Mouse (Mus musculus): ENCODE measurements around the gene Trim7. TPM values are rescaled to one million over a fixed set of nuclear protein-coding genes. Genes with fewer than 3 reads are reported as not detected.

Gene Trim7
- polyA plus RNA-seq, 1 experiment from 2014 or later: 1.8 TPM

- ATAC-seq (ENCODE audit: low FRiP score, low read depth): no peak
- H3K9ac ChIP-seq: no peak overlapping the region
- 98% methylated on average over 3 of the region's 3 CpGs for WGBS
Observed at GRCm38 (mm10) chr11:48793184-48793583, 32.8 kb upstream of the Trim7 start.

GRCm38 (mm10) chr11:48795221-48795620 lies 30.7 kb upstream of the Trim7 start:
- H3K9me3 ChIP-seq: no peaks in the 10 kb centered on the region
- ATAC-seq (ENCODE audit: low FRiP score, low read depth): no peak
- 85% methylated on average over 7 of the region's 7 CpGs for WGBS

More at GRCm38 (mm10) chr11:48793184-48793583, 32.8 kb upstream of the Trim7 start:
- Histone ChIP-seq H3K4me3 (no peak overlapping the region), H3K27me3 (replicated peaks) (no peaks in the 10 kb centered on the region), H3K4me1 (no peaks in the 10 kb centered on the region), H3K36me3 (no peaks in the 10 kb centered on the region), H3K9me3 (no peaks in the 10 kb centered on the region), H3K4me2 (replicated peaks) (no peak overlapping the region), H3K27ac (no peak overlapping the region)

GRCm38 (mm10) chr11:48796290-48796689 lies 29.6 kb upstream of the Trim7 start:
- Histone ChIP-seq H3K27me3 (replicated peaks) (no peaks in the 10 kb centered on the region), H3K4me1 (peaks cover 6% of the 10 kb centered on the region), H3K36me3 (no peaks in the 10 kb centered on the region), H3K9me3 (no peaks in the 10 kb centered on the region), H3K9ac (no peak overlapping the region), H3K4me3 (no peak overlapping the region), H3K4me2 (replicated peaks) (no peak overlapping the region), H3K27ac (no peak overlapping the region)
- WGBS: 75% methylated on average over 4 of the region's 4 CpGs
- no peak for ATAC-seq (ENCODE audit: low FRiP score, low read depth)

More at GRCm38 (mm10) chr11:48795221-48795620, 30.7 kb upstream of the Trim7 start:
- Histone ChIP-seq H3K36me3 (no peaks in the 10 kb centered on the region), H3K4me2 (replicated peaks) (no peak overlapping the region), H3K27me3 (replicated peaks) (no peaks in the 10 kb centered on the region), H3K27ac (no peak overlapping the region), H3K9ac (no peak overlapping the region), H3K4me1 (peaks cover 3% of the 10 kb centered on the region; the same call in 1 of the 2 replicates), H3K4me3 (no peak overlapping the region)

- 84% methylated on average over 5 of the region's 5 CpGs for WGBS
- Histone ChIP-seq H3K9me3 (no peaks in the 10 kb centered on the region), H3K9ac (no peak overlapping the region)
Observed at GRCm38 (mm10) chr11:48797287-48797686, 28.7 kb upstream of the Trim7 start.

GRCm38 (mm10) chr11:48798308-48798707 lies 27.6 kb upstream of the Trim7 start:
- no peak overlapping the region for H3K27ac ChIP-seq
- peaks cover 22% of the 10 kb centered on the region for H3K4me1 ChIP-seq
- H3K36me3 ChIP-seq: peaks cover 18% of the 10 kb centered on the region
- no peak overlapping the region for H3K4me3 ChIP-seq
- H3K9ac ChIP-seq: no peak overlapping the region
- no peak for ATAC-seq (ENCODE audit: low FRiP score, low read depth)
- WGBS: 87% methylated on average over 7 of the region's 7 CpGs
- no peaks in the 10 kb centered on the region for H3K9me3 ChIP-seq
- H3K27me3 ChIP-seq (replicated peaks): no peaks in the 10 kb centered on the region
- H3K4me2 ChIP-seq (replicated peaks): peak overlapping the region; percentile 84

More at GRCm38 (mm10) chr11:48797287-48797686, 28.7 kb upstream of the Trim7 start:
- ATAC-seq (ENCODE audit: low FRiP score, low read depth): no peak
- Histone ChIP-seq H3K36me3 (peaks cover 8% of the 10 kb centered on the region), H3K4me1 (peaks cover 16% of the 10 kb centered on the region), H3K4me2 (replicated peaks) (no peak overlapping the region), H3K27me3 (replicated peaks) (no peaks in the 10 kb centered on the region), H3K27ac (no peak overlapping the region), H3K4me3 (no peak overlapping the region)

GRCm38 (mm10) chr11:48798984-48799920 lies 26.7 kb upstream of the Trim7 start:
- H3K9ac ChIP-seq: peak overlapping the region; percentile 83
- WGBS: 9% methylated on average over 18 of the region's 18 CpGs
- peak; percentile 4; the same call in 1 of the 2 replicates for ATAC-seq (ENCODE audit: low FRiP score, low read depth)
- peaks cover 27% of the 10 kb centered on the region for H3K36me3 ChIP-seq
- no peaks in the 10 kb centered on the region for H3K9me3 ChIP-seq
- H3K27me3 ChIP-seq (replicated peaks): no peaks in the 10 kb centered on the region
- peak overlapping the region; percentile 61 for H3K27ac ChIP-seq
- peak overlapping the region; percentile 84 for H3K4me2 ChIP-seq (replicated peaks)
- H3K4me3 ChIP-seq: peak overlapping the region; percentile 73
- peaks cover 22% of the 10 kb centered on the region for H3K4me1 ChIP-seq

GRCm38 (mm10) chr11:48799921-48800701 lies 25.8 kb upstream of the Trim7 start, which contains the start of gene Rack1:
Gene Rack1 (plus strand): TSS chr11:48800332.
- Histone ChIP-seq H3K4me2 (replicated peaks) (peak within 1 kb of the TSS; percentile 84), H3K9me3 (no peaks in the 10 kb centered on the region), H3K9ac (peak within 1 kb of the TSS; percentile 83), H3K4me3 (peak within 1 kb of the TSS; percentile 73), H3K27me3 (replicated peaks) (no peaks in the 10 kb centered on the region), H3K36me3 (peaks cover 36% of the 10 kb centered on the region), H3K4me1 (peaks cover 22% of the 10 kb centered on the region), H3K27ac (peak within 1 kb of the TSS; percentile 86)
- WGBS: under 1% methylated on average over 47 of the region's 47 CpGs
- ATAC-seq (ENCODE audit: low FRiP score, low read depth): peak; percentile 94

GRCm38 (mm10) chr11:48801831-48802772 lies 23.8 kb upstream of the Trim7 start:
- 81% methylated on average over 17 of the region's 17 CpGs for WGBS
- H3K4me1 ChIP-seq: peaks cover 22% of the 10 kb centered on the region
- H3K9ac ChIP-seq: peak overlapping the region; percentile 83
- no peak overlapping the region for H3K27ac ChIP-seq
- H3K4me3 ChIP-seq: peak overlapping the region; percentile 73
- H3K27me3 ChIP-seq (replicated peaks): no peaks in the 10 kb centered on the region
- H3K9me3 ChIP-seq: no peaks in the 10 kb centered on the region
- H3K4me2 ChIP-seq (replicated peaks): peak overlapping the region; percentile 84
- peaks cover 56% of the 10 kb centered on the region for H3K36me3 ChIP-seq
- no peak for ATAC-seq (ENCODE audit: low FRiP score, low read depth)

- Histone ChIP-seq H3K27ac (no peak overlapping the region), H3K4me3 (no peak overlapping the region), H3K9me3 (no peaks in the 10 kb centered on the region), H3K27me3 (replicated peaks) (no peaks in the 10 kb centered on the region), H3K4me2 (replicated peaks) (no peak overlapping the region), H3K9ac (no peak overlapping the region), H3K4me1 (peaks cover 20% of the 10 kb centered on the region), H3K36me3 (peaks cover 75% of the 10 kb centered on the region)
- 98% methylated on average over 2 of the region's 2 CpGs for WGBS
- no peak for ATAC-seq (ENCODE audit: low FRiP score, low read depth)
Observed at GRCm38 (mm10) chr11:48803988-48804387, 22.0 kb upstream of the Trim7 start.

- Histone ChIP-seq H3K9ac (no peak overlapping the region), H3K4me2 (replicated peaks) (no peak overlapping the region), H3K27me3 (replicated peaks) (no peaks in the 10 kb centered on the region), H3K4me1 (peaks cover 19% of the 10 kb centered on the region), H3K9me3 (no peaks in the 10 kb centered on the region), H3K36me3 (peaks cover 83% of the 10 kb centered on the region), H3K27ac (no peak overlapping the region), H3K4me3 (no peak overlapping the region)
- WGBS: 85% methylated on average over 2 of the region's 2 CpGs
- ATAC-seq (ENCODE audit: low FRiP score, low read depth): no peak
Observed at GRCm38 (mm10) chr11:48804922-48805321, 21.0 kb upstream of the Trim7 start.

- peak; percentile 21 for ATAC-seq (ENCODE audit: low FRiP score, low read depth)
- H3K36me3 ChIP-seq: peaks cover 99% of the 10 kb centered on the region
- no peak overlapping the region for H3K9ac ChIP-seq
- H3K9me3 ChIP-seq: no peaks in the 10 kb centered on the region
- WGBS: 59% methylated on average over 21 of the region's 21 CpGs
- no peak overlapping the region for H3K27ac ChIP-seq
- H3K4me1 ChIP-seq: peaks cover 8% of the 10 kb centered on the region
- no peaks in the 10 kb centered on the region for H3K27me3 ChIP-seq (replicated peaks)
- H3K4me2 ChIP-seq (replicated peaks): no peak overlapping the region
- H3K4me3 ChIP-seq: no peak overlapping the region
Observed at GRCm38 (mm10) chr11:48806856-48807562, 18.9 kb upstream of the Trim7 start.
